Mouse (Mus musculus) CD4-positive, CD25-positive, alpha-beta regulatory T cell, adult 4 months (primary cell): ENCODE measurements around the gene Oas1d. TPM values are rescaled to one million over a fixed set of nuclear protein-coding genes. Genes with fewer than 3 reads are reported as not detected.
"Not testable (repeated sequence)": the region's sequence is repeated elsewhere in the genome, so short reads cannot be mapped to it uniquely, and the experiment has no call there.

ENCODE experiments used
- ATAC-seq: one replicate; pipeline ENCODE4 v1.8.0; 2017
- polyA plus RNA-seq, 2 experiments: library from polyadenylated mRNA; unstranded; fragments of 100-300 nt; shearing (Covaris generic); gene quantifications; one replicate each; pipeline ENCODE4 v1.2.1; 2017

Oas1d gene
- not detected for polyA plus RNA-seq

DNA sequence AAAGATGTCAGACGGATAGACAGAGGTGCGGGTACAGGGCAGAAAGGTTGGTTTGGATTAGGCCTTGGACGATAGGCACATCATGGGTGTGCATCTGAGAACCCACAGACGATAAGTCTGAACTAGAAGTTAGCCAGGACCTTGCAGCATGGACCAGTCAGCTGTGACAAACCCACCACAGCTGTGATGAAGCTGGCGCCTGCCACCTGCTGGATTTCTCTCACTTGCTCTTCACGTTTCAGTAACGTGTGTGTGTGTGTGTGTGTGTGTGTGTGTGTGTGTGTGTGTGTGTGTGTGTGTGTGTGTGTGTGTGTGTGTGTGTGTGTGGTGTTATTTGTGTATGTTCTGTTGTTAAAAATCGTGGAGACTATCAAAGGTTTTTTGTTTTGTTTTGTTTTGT, at the start of gene Oas1d:
Oas1d (plus strand) TSS at position 333 of the 400 bp plus-strand sequence.
- ATAC-seq = not testable (repeated sequence)

DNA sequence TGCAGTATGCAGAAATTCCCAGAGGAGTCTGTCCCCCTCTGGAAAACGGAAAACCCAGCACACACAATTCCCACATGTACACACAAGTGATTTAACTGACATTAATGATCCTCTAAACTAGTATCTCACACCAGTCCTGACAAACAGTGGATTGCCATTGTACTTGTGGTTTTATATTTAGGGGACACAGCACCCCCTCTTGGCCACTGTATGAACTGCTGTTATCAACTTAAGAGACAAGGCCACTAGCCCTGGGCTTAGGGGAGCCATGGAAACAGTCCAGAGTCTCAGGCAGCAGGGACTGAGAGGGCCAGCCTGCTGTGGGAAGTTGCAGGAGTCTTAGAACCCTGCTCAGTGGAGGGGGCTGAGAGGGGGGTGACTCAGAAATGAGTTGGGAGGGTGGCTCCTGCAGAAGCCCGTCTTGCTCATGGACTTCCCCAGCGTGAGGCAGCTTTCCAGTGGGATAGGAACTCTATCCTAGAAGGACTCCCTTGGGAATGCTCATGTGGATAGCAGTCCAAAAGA, 48.9 kb upstream of the Oas1d start:
- ATAC-seq = no peak

DNA sequence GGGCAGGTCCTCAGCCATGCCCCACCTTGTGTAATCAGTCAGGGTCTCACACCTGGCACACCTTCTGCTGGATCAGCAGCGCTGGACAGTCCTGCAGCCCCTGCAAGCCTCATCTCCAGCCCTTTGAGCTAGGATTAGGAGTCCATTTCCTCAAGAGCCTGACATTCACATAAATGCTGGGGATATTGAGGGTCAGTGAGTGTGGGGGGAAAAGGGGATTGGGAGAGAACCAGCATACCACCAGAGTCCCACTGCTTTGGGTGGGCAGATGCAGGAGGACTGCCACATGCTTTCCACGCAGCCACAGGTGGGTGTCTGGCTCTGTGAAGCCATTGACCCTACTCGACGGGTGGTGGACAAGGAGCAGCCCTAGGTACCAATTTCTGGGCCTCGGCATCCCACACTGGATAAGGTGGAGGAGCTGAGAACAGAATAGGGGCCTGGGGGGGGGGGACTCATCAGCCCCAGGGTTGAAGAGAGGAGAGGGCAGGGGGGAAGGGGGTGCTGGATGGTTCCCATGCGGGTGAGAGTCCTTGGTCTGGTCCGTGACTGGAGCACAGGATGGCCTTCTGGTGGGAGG, 44.8 kb upstream of the Oas1d start:
- ATAC-seq = no peak

DNA sequence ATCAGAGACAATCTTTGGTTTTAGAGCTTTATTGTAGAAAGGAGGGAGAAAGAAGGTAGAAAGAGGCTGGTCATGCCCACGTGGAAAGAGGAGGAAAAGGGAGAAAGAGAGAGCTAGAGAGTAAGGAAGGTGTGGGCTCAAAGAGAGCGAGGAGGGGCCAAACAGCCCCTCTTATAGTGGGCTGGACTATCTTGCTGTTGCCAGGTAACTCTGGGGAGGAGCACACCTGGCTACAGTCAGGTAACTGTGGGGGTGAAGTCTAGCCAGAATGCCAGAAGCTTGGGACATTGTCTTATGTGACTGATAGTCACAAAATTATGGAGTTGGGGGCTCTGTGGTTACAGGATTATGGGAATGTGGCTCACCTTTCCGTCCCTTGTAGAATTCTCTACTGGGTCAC, 44.3 kb upstream of the Oas1d start:
- no peak for ATAC-seq

DNA sequence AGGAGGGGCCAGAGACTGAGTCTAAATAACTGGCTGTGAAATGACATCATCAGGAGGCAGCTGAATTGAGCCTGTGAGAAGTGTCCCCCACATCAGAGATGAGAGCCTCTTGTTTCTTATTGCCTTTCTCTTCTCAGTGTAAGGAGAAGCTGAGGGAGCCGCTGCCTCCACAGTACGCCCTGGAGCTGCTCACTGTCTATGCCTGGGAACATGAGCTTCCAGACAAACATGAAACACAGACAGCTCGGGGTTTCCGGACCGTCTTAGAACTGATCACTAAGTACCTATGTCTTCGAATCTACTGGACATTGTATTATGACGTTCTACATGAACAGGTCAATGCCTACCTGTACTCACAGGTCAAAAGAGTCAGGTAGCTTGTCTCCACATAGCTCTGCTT, 43.6 kb upstream of the Oas1d start:
- no peak for ATAC-seq

DNA sequence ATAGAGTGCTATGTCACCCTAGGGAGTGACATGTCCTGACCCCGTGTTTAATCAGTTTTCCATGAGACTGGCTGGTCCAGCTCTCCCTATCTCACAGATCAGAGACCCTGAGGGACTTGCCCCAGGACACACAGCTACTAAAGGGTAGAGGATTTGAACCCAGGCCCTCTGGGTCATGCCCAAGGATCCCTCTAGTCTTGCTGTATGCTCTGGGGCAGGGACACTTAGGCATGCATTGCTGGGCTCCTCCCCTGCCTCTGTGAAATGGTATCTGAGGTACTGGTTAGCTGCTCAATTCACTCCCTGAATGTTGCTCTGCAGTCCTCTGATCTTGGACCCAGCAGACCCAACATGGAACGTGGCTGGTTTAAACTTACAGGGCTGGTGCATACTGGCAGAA, 42.9 kb upstream of the Oas1d start:
- no peak for ATAC-seq

DNA sequence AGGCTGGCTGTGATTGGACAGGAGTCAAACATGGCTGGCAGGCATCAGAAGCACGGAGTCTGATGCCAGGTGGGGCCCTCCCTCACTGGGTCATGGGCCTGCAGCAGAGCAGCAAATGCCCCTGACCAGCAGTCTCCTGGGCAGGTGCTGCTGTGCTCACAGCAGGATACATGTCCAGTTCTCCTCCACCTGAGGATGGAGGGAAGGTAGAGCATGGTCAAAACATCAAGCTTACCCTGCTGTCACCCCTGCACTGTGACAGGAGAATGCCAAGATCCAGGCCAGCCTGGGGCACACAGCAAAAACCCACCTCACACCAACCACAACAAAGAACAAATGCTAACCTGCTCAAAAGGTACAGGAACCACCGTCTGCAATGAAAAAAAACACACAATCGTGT, 37.5 kb upstream of the Oas1d start:
- not testable (repeated sequence) for ATAC-seq

DNA sequence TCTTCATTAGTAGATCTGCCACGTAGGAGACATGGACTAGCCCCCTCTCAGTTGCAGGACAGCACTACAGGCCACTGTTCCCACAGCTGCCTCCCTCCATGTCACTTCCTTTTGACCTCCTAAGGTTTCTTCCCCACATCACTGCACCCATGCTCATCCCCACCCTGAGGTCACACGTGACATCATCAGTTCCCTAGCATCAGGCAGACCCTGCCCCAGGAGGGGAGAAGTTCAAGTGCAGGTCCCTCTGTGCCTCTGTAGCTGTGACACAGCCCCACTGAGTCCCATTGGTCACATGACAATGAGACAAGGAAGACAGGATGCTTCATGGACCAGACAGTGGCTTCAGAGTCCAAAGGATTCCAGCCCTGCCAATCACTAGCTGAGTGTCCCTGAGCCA, 36.9 kb upstream of the Oas1d start:
- not testable (repeated sequence) for ATAC-seq

DNA sequence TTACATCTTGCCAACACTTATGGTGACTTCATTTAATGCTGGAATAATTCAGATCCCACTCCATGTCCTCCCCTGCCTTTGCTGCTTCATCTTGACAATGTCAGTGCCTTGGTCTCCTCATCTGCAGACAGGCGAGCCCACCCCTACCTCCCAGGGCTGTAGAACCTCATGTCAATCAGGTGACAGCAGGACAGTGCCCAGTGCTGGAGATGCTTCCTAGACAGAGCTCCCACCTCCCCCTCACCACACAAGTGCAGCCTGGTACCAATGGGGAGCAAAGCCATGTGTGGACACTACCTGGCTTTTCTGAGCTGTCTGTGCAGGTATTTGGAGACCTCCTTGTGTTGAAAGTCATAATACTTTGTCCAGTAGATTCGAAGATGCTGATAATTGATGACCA, 35.5 kb upstream of the Oas1d start:
- ATAC-seq = not testable (repeated sequence)

DNA sequence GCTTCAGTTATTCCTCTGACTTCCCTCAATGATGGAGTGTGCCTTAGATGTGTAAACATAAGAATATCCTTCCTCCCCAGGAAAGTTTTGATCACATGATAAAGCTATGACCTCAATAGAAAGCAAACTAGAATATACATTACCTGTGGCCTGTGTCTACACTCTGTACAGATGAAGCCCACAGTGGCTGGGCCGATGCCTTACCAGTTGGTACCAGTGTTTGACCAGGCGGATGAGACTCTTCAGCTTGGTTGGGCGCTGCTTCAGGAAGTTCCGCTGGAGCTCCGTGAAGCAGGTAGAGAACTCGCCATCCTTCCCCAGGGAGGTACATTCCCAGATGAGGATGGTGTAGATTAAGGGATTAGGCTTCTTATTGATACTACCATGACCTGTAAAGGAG, 32.7 kb upstream of the Oas1d start:
- ATAC-seq = not testable (repeated sequence)

DNA sequence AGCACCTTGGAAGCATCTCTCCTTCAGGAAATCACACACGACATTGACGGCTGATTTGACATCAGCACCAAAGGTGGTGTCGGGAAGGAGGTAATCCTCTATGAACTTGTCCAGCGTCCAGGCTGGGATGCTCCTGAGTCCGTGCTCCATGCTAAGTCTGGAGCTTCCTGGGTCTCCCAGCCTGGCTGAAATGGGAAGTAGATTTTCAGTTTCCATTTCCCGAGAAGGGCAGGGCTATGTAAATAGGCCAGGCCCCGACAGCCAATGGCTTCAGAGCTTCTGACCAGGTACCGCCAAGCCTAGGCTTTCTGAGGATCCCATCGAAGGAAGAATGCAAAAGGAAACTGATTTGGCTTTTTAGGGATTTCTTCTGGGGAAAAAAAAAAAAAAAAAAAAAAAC, 26.9 kb upstream of the Oas1d start, which contains the start of gene Oas1g:
Oas1g (minus strand) TSS at position 201 of the 400 bp plus-strand sequence.
- ATAC-seq = not testable (repeated sequence)

DNA sequence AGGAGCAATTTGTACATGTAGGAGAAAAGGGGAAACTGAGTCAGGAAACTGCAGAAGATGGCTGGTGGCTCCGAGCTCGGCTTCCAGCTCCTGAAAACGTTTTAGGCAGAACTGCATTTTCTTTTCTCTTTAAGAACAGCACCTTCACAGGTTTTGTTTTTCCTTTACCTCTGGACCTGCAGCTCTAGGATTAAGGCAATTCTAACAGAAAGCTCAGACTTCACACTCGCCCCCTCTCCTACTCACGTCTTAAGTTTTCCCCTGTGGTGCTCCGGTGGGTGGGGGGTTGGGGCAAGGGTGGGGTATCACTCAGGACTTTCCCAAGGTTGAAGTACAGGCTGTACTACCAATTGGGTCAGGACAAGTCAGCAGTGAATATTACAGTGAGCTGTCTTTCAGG, 26.5 kb upstream of the Oas1d start:
- ATAC-seq = no peak

DNA sequence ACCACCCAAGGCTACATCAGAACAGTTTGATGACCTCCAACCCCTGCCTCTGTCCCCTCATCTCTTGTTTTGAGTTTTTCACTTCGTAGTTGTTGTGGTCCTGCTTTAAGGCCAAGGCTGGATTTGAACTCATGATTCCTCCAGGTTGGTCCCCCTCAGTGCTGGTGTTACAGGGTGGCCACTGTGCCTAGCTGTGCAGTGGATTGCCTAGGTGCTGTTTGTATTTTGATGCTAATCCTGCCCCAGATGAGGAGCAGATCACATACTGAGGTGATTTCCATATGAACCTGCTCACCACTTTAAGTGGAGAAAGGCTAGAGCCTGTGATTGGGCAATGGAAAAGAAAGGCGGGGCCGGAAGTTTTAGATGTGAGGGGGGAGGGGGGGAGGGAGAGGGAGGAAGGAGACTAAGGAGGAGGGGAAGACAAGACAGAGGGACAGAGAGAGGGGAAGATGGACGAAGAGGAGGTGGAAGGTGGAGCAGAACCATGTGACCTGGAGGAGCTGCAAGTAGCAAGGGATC, 26.0 kb upstream of the Oas1d start:
- ATAC-seq = not testable (repeated sequence)

DNA sequence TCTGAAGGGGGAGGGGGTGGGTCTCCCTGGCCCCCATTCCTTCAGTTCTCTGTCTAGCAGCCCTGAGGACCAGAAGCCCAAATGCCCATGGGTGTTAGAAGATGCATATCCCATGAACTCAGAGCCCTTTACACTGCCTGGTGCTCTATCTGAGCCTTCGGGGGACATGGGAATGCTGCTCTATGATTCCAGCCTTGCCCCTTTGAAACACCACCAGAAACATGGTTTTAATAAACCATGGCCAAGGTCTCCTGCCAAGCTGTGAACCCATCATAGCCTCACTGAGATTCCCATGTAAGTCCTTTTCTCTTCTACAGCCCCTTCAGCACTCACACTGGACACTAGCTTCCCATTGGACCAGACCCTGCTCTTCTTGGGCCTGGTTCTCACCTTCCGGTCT, 24.3 kb upstream of the Oas1d start:
- no peak for ATAC-seq

DNA sequence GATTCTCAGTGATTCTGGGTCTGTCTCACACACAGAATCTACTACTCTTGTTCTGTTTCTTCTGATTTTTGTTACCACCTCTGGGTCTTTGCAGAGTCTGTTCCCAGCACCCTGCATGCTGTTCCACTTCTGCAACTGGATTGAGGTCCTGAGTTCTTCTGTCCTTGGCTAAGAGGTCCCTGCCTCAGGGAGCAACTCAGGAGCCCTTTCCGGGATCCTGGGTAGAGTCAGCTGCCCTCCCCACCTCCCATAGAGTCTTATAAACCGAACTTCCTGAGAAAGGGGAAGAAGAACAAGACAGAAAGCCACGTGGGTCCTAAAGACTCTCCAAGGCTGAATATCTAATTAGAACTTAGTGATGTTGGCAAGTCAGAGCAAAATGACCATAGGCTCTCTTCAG, 23.3 kb upstream of the Oas1d start:
- no peak for ATAC-seq

DNA sequence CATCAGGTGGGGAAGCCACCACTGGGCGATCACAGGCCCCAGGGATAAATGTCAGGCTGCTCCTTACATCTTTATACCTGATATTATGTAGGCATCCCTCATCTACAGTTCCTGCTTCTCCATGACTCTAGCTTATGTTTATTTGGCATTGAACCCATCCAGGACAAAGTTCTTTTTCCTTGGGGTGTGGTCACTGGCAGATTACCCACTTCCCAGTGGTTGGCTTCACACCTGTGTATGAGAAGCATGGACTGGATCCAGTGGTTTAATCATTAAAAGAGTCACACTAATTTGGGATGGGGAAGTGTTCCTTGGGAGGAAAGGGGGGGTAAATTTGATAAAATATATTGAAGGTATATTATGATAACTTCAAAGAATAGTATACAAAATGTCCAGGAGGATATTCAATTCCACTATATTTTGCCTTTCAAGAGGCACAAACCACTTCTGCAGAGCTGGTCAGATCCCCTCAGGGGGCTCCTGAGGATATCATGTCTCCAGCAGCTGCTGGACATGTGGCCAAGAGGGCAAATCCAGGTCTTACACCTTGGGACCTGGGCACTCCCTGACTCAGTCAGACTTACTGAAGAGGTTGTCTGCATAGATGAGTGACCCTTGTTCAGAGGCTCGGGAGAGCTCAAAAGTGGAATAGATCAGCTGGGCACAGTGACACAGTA, 22.6 kb upstream of the Oas1d start:
- not testable (repeated sequence) for ATAC-seq

DNA sequence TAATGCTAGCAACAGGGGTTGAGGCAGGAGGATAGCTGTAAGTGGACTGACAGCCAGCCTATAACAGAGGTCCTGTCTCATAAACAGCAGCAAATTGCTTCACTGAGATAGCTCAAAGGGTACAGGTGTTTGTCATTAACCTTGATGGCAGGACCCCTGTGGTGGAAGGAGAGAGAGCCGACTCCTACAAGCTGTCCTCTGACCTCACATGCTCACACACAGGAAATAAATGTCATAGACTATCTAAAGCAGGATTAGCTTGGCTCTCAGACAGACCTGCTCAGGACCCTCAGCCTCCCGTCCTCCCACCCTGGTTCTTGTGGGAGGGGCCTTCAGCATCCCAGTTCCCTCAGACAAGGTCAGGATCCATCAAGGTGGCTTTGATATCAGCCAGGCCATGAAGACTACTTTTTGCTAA, 22.1 kb upstream of the Oas1d start:
- ATAC-seq = no peak

DNA sequence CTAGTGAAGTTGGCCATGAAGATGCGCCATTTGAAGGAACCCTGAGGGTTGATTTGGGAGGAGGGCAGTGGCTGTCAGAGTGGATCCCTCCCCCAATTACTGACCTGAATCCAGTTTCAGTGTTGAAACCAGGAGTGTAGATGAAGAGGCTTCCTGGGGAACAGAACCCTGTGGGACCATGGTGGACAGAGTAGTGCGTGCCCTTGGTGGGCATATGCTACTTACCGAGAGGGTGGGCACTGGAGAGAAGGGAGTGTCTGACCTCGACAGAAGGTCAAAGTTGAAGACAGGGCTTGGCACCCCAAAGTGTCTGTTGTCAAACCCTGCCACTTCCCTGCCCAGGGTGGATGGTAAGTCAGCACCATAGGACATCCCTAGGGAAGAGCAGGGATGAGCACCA, 20.5 kb upstream of the Oas1d start:
- ATAC-seq = not testable (repeated sequence)

DNA sequence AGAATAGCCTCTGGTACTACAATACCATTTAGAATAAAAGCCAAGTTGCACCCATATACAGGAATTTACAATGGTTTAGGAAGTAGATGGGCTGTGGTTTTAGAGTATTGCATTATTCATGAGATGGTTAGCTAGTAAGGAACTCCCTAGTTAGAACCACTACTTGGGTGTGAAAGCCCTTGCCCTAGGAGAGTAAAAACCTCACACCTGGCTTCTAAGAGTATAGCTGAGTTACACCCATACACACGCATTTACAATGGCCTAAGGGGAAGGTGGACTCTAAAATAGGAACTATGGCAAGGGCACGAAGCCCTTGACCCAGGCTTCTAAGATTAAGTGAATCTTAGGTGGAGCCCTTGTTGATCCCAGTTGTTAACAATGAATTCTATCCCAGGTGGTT, 19.6 kb upstream of the Oas1d start:
- ATAC-seq = not testable (repeated sequence)

DNA sequence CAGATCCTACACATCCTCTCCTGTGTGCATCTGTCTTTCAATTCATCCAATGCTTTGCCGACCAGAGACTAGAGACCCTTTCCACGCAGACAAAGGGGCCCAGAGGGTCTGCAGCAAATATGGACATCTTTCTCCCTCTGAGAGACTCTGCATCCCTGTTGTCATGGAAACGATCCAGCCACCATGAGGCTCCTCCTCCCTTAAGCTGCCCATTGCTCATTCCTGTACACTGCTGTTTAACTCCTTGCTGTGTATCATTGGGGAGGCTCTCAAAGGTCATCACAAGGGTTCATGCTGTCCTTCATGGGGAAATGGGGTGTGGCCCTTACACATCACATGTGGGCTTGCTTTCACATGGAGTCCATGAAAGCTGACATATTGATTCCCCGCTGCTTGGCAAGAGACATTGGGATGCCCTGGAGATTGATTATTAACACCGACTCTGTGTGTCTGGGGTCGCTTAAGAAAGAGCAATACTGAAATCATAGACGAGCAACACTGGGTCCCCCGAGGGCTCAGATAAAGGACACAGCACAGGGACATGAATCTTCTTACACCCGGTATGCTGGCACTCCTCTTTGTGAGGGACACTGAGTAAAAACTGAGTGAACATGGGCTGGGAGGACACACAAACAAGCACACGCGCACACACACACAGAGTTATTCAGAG, 19.0 kb upstream of the Oas1d start:
- no peak for ATAC-seq

DNA sequence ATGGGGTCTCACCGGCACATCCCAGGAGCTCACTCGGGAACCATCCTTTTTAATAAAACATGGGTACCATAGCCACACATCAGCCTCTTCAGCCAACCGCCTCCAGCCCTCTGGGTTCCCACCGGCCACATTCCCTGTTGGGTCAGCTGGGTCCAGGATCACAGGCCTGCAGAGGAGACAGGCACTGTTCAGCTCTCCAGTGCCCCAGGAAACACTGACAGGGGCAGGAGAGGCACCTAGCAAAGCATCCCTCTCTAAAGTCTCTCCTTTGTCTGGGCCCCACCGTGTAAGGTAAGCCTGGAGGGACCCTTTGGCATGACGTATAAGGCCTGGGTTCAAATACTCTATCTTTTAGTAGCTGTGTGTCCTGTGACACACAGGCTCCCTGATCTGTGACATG, 16.0 kb upstream of the Oas1d start:
- ATAC-seq = no peak

DNA sequence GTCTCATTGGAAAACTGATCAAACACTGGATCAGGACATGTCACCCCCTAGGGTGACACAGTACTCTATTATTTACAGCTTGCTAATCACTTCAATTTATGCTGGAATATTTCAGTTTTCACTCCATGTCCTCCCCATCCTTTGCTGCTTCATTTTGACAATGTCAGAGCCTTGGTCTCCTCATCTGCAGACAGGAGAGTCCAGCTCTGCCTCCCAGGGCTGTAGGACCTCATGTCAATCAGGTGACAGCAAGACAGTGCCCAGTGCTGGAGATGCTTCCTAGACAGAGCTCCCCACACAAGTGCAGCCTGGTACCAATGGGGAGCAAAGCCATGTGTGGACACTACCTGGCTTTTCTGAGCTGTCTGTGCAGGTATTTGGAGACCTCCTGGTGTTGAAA, 15.6 kb upstream of the Oas1d start:
- no peak for ATAC-seq

DNA sequence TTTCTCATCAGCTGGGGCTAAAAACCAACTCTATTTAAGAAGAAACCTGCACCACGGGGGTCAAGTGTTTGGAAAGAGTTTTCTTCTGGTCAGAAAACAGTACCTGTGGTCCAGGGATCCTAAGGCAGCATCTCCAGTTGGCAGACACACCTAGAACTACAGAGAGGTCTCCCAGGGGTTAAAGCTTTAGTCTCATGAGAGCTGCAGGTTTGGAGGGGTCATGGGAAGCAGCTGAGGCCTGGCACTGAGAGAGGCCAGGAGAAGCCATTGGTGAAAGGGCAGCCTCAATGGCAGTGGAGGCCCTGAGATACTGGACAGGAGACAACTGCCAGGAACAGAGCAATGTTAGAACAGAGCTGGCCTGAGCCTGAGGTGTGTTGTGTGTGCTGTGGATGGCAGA, 13.7 kb upstream of the Oas1d start:
- no peak for ATAC-seq

DNA sequence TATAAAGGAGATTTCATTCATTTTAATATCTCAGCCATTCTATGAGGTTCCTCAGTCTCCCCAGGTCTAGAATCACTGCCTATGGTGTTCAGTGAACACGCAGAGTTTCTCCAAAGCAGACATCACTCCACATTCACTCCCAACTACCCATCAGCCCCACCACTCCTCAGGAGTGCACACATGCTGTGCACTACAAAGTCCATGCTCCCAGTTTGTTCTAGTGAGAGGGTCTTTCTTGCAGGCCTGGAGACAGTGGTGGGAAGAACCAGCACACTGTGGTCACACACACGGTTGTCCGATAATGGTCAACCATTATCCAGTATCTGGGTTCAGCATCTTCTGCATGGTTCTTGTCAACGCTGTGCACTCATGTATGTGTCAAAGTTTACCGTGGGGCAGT, 12.3 kb upstream of the Oas1d start:
- no peak for ATAC-seq
